Mouse (Mus musculus) cerebellum, adult 11-12 months (tissue): ENCODE measurements around the gene Usb1.
"Not testable (repeated sequence)": the region's sequence is repeated elsewhere in the genome, so short reads cannot be mapped to it uniquely, and the experiment has no call there.

Experiments used
- DNase-seq: peaks from one replicate; pipeline ENCODE4 v3.0.0; 2022

Gene Usb1

DNA sequence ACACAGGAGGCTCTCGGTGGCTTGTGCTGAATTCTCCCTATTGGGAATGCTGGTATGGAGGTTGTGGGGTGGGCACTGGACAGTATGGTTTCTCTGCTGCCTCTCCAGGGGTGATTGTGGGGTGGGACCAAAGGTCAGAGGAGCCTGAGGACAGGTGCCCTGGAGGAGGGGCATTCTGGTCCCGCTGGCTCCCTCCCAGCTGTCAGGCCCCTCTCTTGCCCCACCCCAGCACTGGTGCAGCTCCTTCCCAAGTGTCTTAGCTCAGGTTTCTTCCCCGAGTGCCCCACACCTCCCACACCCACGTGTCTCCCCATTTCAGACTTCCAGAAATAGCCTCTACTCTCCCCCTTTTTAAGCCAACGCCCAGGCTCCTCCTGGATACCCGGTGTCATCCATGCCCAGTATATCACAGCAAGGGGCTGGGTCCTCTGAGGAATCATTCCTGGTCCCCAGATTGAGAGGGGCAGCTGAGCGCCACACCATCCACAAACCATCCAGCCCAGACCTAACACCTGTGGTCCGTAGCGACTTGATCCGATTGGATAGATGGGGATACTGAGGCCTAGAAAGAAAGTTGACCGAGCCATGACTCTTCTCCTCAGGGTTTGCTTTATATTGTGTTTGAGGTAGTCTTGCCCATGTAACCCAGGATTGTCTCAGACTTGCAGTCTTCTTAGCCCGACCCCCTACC, 44.4 kb downstream of the Usb1 start:
- no peak for DNase-seq

GRCm38 (mm10) chr8:95377101-95377500, 45.0 kb downstream of the Usb1 start:
- no peak for DNase-seq

DNA sequence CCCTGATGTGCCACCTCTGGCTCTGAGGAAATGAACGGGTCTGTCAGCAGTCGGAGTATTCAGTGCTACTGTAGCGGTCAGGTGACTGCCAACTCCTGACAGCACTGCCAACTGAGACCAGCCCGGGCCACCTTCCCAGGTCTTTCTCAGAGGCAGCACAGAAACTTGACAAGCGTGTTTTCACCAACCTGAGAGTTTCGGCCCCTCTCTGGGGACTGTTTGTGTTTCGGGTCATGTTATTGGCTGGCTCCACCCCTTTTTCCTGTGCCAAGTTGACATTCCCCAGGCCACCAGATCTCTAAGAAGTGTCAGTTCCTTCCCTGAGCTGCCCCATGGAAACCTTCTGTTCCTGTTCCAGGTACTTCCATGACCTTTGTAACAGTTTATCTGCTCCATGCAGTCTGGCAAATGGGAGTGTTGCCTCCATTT, 45.8 kb downstream of the Usb1 start:
- no peak for DNase-seq

DNA sequence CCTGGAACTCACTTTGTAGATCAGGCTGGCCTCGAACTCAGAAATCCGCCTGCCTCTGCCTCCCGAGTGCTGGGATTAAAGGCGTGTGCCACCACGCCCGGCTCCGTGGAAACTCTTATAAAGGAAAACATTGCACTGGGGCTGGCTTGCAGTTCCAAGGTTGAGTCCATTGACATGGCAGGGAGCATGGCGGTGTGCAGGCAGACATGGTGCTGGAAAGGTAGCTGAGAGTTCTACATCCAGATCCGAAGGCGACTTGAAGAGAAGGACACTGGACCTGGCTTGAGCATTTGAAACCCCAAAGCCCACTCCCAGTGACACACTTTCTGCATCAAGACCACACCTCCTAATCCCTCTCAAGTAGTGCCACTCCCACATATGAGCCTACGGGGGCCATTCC, 46.8 kb downstream of the Usb1 start:
- not testable (repeated sequence) for DNase-seq

DNA sequence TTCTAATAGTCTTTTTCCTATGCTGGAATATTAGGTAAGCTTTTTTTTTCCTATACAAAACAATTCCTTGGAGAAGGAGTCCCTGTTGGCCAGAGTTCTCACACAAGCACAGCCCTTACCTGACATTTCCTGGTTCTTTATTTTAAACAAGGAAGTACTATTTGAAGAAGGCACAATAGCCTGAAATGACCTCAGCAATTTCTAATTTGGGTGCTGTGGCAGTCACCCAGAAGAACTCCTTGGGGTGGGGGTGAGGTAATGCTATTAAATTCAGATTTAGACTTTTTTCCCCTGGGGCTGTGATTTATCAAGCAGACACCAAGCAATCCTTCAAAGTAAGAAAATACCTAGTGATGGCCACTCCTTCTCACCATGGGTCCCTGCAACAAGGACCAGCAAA, 48.9 kb downstream of the Usb1 start:
- no peak for DNase-seq

DNA sequence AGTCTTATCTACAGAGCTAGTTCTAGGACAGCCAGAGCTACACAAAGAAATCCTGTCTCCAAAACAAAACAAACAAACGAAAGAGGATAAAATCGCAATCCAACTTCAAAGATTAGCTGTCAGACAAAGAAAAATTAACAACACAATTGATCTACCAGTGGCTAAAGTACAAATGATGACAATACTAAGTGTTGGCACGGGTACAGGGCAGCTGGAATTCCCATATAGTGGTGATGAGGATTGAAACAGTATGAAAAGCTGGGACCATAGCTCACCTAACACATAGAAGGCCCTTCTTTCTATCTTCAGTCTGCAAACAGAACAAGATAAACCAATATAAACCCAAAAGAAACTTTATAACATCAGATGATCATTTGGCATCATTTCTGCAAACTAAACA, 49.5 kb downstream of the Usb1 start:
- DNase-seq = no peak

DNA sequence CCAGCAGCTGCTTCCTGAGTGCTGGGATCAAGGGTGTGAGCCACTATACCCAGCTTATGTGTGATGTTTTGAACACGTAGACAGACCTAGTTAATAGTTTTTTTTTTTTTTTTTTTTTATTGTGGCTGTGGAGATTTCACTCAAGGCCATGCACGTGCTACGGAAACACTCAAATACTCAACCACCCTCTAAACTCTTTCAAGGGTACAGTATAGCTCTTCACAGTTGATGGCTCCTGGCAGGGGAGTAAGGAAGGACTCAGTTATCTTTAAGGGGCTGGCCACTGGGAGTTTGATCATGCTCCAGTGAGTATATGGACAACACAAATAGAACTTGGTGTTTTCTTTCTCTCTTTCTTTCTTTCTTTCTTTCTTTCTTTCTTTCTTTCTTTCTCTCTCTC, 52.4 kb downstream of the Usb1 start:
- DNase-seq = no peak

GRCm38 (mm10) chr8:95386037-95386436, 54.0 kb downstream of the Usb1 start:
- DNase-seq = no peak

DNA sequence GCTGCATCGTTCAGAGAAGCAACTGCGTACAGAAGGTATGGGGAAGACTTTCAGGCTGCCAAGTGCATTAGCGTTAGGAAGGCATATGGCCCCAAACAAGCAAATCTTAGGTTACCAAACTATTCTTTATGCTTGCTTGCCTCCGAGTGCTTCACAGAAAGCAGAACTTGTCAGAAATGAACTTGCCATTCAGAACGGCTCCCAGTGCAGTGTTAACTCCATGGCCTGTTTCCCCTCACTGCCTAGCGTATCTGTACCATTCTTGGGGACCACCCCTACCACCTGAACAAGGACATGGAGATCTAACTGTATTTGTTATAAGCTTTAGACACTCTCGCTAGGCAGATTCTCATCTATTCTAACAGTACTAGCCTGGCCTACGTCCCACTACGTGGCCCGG, 55.1 kb downstream of the Usb1 start:
- no peak for DNase-seq

GRCm38 (mm10) chr8:95387936-95388335, 55.9 kb downstream of the Usb1 start:
- DNase-seq = no peak

GRCm38 (mm10) chr8:95390312-95390711, 58.2 kb downstream of the Usb1 start:
- DNase-seq = no peak

- DNase-seq = no peak
Measured at GRCm38 (mm10) chr8:95391101-95391500, 59.0 kb downstream of the Usb1 start.

DNA sequence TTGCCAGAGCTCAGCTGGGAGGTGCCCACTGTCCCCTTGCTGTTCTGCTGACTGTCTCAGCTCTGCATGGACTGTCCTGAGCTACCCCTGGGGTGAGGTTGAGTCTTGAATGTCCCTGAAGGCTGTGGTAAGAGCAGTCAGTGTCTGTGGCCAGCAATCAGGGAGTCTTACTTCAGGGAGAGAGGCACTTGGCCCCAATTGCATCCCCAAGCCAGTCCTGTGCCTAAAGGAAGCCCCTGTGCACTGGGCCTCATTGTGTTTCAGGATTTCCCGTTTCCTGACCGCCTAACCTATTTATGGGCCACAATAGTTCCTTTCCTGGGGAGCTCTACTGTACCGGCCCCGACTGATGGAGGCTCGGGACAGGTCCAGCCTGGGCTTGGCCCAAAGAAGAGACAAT, 60.5 kb downstream of the Usb1 start:
- DNase-seq = no peak

GRCm38 (mm10) chr8:95395186-95395918, 63.3 kb downstream of the Usb1 start:
- no peak for DNase-seq

DNA sequence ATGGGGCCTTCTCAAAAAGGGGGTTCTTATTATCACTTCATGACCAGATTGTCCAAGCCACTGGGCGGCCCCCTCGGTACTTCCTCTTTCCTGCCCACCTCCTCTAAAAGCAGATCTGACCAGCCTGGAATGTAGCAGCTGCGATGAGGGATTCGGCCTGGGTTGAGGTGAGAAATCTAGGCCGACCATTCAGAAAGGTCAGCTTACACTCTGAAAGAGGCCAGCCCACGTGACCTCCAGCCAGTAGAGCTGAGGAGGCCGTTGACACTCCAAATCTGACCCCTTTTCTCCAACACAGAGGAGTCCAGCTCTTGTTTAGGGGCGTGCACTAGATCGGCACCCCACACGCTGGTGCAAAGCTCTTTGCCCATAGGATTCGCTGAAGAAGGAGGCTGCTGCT, 64.7 kb downstream of the Usb1 start:
- no peak for DNase-seq
